Mouse (Mus musculus): Measurements from ENCODE around the gene Abca3.

Gene Abca3

DNA sequence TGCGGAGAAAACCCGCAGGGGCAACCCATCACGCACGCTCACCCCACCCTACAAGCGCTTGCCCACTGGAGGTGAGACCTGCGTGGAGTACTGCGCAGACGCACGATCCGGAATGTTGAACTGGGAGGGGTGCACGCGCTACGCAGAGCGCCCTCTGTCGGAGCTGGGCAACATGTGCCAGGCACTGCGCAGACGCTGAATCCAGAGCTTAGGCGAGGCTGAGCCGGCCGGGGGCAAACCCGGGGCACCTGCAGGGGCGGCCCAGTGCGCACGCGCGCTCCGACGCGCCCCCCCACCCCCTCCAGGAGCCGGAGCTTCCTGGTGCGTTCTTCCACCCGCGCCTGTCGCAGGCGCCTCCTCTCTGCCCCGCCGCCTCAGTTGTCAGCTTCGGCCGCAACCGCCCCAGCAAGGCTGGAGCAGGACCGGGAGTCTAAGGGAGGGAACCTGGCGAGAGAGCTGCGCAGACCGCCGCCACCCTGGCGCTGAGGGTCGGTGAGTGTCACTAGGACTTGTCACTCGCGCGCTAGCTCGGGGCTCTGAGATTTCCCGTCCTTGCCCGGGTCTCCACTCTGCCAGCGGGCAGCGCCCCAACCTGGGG is at the start of gene Abca3:
Gene Abca3 (plus strand): TSS at position 191 of the 598 bp plus-strand sequence.
- DNase-seq (ENCODE audit: low read depth): peak; percentile 98

DNA sequence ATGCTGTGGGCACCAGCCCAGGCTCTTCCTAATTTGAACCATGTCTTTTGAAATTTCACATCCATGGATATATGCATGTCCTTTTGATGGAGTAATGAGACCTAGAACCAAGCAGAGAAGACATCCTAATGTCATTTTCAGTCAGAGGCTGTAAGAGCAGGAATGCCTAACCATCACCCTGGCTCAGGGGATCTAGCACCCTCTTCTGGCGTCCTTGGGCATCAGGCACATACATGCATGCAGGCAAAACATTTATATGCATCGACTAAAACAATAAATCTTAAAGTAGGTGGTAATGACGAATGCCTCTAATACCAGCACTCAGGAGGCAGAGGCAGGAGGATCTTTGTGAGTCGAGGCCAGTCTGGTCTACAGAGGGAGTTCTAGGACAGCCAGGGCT is 44.2 kb upstream of the Abca3 start:
- DNase-seq (ENCODE audit: low read depth): peak; percentile 59

DNA sequence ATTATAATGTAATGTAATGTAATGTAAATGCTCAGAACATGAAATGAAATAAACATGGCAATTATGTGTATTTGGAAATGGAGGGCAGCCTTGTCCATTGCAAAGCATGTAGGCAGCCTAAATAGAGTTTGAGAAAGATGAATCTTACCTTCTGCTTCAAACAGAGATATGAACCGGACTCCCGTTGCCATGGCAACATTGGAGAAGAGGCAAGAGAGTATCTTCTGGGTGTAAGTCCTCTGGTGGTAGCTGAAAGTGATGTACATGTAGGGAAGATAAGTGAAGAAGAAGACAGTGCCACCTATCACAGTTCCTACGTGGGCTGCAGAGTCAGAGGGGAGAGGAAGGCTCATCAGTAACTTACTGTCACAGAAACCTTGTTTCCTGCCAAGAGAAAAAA is 30.9 kb upstream of the Abca3 start:
- no peak for DNase-seq (ENCODE audit: low read depth)

DNA sequence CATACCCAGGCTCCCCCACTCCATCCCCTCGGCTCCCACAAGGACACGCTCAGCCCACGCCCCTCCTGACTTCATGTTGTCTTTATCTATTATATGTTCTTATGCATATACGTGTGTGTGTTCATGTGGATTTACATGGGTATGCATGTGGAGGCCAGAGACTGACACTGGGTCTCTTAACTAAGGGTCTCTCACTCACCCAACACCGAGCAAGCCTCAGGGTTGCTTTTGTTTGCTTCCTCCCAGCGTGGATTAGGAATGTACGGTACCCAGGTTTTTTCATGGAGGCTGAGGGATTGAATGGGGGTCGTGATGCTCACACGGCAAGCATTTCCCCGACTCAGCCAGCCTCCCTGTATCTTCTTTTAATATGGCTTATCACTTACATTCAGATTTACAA is 26.7 kb upstream of the Abca3 start:
- no peak for DNase-seq (ENCODE audit: low read depth)

DNA sequence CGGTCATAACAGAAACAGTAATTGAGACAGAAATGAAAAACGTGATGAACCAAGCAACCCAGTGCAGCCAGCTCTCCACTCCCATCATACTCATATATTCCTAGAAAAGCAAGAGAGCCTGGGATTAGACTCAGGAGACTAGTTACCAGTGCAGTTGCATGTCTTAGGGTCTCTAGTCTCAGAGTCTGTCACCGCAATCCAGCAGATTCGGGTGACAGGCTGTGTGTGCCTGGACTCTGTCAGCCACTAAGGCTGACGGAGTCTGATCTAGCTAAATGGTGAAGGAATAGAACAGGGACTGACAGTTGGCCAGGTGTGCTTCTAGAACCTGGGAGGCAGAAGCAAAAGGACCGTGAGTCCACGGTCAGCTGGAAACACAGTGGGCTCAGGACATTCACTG is 24.1 kb upstream of the Abca3 start:
- no peak for DNase-seq (ENCODE audit: low read depth)

DNA sequence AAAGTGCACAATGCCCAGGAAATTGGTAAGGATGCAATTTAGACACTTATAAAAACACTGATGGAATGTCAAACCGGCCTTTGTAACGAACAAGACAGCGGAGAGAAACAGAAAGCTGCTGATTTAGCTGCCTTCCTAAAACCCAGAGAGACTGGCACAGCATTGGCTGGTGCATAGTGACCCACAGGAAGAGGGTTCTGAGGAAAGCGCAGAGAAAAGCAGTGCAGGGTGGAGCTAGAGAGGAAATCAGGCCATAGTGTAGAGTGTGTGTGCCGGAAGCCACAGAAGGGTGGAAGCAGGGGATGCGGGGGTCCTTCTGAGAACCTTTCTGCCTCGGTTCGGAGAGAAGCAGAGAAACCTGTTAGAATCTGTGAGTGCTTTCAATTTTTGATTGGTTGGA is 7.1 kb upstream of the Abca3 start:
- DNase-seq (ENCODE audit: low read depth): peak; percentile 79

DNA sequence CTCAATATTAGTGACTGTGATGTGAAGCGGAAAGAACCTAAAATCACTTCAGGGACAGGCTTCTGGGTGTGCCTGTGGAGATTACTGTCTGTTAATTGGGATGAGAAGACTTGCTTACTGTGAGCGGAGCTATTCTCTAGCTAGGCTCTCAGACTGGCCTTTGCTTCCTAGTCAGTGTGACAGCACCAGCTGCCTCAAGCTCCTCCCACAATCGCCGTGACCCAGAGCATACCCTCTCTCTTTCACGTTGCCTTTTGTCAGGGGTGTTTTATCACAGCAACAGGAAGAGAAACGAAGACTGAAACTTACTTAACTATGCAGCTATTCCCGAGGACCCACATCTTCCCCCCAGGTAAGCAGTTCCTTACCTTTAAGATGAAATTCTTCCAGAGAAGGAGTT is 4.9 kb upstream of the Abca3 start:
- DNase-seq (ENCODE audit: low read depth): no peak

DNA sequence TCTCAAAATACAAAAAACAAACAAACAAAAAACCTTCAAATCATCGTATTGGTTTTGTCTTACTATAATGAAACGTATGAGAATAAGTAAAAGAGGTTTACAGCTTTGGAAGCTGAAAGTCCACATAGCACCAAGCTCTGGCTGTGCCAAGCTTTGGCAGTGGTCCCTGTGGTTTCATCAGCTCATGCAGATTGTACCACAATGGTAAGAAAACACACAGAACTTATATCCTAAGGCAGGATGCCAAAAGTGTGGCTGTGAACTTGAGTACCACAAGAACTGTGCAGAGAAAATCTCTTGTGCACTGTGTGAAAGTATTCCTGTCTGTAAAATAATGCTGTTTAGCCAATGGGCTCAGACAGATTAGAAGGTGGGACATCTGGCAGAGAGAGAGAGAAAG is 2.6 kb upstream of the Abca3 start:
- DNase-seq (ENCODE audit: low read depth): no peak

DNA sequence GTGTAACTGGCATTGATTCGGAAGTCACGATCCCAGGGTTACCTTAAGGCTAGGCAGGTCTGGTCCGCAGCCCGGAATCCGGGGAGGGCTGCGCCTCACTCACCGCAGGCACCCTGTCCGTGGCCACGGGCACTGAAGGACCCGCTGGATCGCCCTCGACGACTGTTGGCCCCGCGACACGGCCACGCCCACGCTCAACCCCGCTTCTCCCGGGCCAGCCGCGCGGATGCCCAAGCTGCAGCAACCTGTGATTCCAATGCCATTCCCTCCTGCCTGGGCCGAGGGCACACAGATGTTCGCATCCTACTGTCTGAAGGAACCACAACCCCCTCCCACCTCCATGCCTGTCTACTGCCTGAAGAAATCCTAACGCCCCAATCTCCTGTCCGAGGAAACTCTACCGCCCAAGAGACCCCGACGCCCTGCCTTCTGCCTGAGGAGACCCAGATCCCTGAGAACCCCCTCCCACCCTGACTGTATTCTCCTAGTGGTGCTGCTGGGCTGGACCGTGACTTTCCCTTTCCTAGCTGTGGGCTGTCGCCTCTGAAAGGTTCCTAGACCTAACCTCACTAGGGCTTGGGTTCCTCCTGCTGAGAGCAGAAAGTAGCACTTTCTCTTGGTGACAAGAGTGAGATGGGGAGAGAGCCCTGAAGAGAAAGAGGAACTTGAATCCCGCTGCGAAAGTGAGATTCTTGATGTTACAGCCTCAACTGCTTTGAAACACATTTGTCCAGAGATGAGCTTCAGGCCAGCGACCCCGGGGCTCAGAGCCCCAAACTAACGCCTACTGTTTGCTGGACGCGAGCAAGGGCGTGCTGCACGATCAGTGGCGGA is 607 bp upstream of the Abca3 start, which contains the start of gene Abca17:
Gene Abca17 (minus strand): TSS at position 143 of the 834 bp plus-strand sequence.
- peak; percentile 51 for DNase-seq (ENCODE audit: low read depth)

DNA sequence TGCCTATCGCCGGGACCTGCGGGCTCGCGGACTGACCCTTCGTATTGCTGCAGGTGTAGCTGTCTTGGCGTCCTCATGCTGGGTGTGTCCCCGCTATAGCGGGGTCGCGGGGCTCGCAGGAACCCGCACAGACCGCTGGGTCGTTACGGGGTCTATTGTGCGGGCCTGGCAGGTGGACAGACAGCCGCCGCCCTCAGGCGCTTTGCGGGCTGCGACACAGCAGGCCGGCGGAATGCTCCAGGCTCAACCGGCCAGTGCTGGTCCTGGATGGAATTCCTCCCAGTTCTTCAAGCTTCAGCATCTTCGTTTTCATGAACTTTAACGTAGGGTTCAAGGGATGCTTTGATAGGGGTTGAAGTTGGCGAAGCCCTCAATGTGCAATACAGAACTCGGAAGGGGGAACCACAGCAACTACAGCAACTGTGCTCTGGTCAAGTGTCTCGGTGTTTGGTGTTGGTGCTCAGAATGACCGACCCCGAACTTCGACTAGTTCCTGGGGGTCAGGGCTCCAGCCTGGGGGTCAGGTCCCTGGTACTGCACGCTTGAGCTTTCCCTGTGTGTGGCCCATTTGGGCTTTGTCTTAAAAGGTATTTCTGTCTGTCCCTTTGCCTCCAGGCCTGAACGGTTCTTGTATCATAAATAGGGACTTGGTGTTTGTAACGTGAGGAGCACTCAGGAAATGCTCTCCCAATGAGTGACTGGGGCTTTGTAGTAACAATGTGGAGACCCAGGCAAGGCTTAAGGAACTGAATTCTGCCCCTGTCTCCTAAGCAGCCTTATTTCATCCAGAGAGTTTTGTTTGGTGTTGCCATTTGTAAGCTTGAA is 832 bp downstream of the Abca3 start:
- DNase-seq (ENCODE audit: low read depth): peak; percentile 42

DNA sequence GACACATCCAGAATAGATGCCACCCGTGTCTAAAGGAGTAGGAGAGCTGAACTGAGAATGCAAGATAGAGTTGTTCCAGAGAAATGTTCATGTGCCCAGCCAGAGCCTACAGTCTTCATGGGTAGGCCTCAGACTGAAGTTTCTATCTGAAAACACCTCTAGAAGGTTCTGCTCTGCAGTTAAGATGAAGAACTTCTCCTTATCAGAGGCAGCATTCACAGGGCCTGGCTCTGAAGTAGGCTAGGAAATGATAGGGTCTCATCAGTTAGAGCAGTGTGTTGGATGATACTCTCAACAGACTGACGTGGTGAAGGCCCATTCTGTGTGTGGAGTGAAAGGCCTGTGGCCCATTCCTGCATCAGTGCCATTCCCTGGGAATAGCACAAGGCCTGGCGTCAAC is 2.2 kb downstream of the Abca3 start:
- DNase-seq (ENCODE audit: low read depth): no peak

DNA sequence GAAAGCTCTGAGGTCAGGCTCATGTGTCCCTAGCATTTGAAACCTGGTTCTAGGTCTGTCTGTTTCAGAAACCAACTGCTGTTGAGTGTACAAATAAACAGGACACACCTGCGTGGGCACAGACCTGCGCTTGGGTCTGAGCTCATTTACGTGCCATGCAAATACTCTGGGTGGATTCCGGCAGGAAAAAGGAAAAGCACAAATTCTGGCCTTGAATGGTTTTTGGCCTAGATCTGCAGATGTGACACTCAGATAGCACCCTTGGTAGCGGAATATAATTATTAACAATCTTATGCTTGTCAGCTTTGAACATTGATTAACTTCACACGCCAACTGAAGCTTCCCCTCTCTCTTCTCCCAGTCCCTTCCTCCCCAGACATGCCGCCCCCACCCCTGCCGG is 3.5 kb downstream of the Abca3 start:
- no peak for DNase-seq (ENCODE audit: low read depth)

DNA sequence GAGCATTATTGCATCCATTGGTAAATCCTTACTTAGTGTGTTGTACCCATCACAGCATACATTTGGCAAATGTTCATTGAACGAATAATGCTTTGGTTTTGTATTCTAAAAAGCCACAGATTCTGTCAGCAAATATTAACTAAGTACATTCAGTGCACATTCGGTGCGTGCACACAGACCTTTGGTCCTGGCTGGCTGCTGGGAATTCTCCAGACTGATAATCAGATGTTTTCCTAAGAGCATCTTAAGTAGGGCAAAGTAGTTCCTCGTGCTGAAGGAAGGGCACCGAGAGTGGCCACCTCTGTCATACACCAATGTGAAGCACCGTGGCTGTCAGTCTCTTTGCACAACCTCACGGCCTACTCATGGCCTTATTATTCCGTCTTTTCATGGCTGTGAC is 7.3 kb downstream of the Abca3 start:
- DNase-seq (ENCODE audit: low read depth): no peak

DNA sequence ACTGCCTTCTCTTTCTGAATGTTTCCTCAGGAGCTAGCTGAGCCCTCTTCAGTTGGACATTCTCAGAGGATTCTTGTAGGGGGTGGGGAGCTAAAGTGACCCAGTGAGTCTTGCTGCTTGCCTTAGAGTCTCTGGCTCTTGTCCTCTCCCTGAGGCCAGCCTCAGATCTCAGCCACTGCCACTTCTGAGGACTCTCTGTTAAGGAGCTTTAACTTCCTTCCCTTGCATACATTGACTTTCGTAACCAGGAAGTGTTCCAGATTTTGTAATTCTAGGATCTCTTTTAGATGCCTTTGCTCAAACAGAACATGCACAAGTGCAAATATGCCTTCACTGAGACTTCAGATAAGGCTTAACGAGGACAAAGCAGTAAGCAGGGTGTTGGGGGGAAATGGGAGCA is 8.2 kb downstream of the Abca3 start:
- no peak for DNase-seq (ENCODE audit: low read depth)

DNA sequence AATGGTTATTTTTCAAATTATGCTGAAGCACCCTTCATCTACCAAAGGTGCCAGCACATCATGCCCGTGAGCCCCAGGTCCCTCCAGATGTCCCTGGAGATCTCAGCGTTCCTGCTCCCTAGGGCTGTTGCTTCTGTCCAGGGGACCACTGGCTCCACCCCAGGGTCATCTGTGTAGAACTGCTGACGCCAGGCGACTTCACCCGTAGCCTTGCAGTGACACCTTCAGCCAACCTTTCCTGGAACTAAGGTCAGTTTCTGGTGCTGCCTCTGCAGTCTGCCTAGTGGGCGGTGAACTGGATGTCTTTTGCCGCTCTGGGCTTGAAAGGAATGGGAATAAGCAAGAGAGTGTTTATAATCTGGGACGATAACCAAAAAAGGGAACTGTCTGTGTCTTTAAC is 9.1 kb downstream of the Abca3 start:
- DNase-seq (ENCODE audit: low read depth): no peak

DNA sequence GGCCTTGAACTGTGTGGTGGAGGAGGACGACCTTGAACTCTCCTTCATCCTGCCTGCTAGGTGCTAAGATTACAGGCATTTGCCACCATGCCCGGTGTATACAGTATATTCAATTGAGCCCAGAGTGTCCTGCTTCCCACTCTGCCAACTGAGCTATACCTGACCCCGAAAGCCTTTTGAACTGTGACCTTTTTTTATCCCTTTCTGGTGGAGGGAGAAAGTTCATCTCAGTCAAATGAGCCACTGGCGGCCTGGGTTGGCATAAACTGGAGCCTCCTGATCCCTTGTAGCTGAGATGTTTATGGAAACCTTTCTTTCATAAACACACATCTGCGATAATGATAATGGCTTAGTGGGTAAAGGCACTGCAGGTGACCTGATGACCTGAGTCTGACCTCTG is 9.5 kb downstream of the Abca3 start:
- DNase-seq (ENCODE audit: low read depth): no peak

DNA sequence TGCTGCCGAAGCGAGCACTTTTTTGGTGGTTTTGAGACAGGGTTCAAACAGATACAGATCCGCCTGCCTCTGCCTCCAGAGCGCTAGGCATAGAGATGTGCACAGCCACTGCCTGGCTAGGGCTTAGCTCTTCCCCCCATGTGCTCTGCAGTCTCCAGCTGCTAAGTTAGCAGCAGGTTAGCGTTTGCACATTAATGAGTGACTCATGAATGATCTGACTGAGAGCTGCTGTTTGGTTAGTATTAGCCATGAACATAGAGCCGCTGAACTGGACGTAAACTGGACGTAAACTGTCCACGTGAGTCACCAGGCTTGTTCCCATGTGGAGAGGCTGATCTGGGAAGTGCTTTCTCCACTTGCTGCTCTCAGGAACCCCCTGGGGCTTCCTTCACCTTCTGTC is 10.8 kb downstream of the Abca3 start:
- no peak for DNase-seq (ENCODE audit: low read depth)

DNA sequence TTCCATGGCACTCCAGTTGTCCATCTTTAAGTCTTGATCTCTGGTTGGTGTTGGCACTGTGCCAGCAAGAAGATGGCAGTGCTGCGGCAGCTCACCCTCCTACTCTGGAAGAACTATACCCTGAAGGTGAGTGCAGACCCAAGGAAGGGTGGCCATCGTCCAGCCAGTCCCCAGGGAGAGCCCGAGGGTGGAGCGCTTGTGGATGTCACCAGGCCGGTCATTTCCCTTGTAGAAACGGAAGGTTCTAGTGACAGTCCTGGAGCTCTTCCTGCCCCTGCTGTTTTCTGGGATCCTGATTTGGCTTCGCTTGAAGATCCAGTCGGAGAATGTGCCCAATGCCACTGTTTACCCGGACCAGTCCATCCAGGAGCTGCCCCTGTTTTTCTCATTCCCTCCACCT is 12.7 kb downstream of the Abca3 start:
- DNase-seq (ENCODE audit: low read depth): no peak

DNA sequence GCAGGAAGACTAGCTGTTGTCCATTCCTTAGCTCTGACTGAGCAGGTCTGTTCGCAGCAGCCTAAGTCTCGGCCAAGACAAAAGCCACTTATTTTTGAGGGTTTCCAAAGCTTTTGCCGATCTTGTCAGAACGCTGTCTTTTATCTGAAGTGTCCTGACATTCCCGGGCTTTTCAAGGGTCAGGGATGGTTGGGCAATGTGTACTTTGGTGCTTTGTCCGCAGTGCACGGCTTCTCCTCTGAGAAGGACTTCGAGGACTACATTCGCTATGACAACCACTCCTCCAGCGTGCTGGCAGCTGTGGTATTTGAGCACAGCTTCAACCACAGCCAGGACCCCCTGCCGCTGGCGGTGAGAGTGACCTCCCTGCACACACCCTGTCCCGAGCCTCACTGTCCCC is 14.1 kb downstream of the Abca3 start:
- DNase-seq (ENCODE audit: low read depth): no peak

DNA sequence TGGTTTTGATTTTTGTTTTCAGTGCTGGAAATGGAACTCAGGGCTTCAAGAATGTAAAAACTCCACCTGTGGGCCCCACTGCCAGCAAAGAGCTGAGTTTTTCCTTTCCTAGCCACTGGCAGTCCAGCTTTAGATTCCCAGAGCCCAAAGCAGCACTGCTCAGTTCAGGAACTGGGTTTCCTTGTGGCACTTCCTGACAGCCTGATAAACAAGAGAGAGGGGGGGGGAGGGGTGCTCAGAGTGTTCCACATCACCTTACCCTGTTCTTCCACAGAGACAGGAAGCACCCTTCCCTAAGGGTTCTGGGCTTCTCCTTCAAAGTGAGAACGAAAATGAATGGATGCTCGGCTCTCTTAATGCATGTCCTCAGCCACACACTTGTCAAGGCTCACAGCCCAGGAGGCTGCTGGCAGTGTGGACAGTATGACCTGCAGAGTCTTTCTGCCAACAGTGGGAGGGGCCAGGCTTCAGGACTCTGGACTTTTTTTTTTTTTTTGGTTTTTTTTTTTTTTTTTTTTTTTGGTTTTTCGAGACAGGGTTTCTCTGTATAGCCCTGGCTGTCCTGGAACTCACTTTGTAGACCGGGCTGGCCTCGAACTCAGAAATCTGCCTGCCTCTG is 23.5 kb downstream of the Abca3 start:
- DNase-seq (ENCODE audit: low read depth): no peak

DNA sequence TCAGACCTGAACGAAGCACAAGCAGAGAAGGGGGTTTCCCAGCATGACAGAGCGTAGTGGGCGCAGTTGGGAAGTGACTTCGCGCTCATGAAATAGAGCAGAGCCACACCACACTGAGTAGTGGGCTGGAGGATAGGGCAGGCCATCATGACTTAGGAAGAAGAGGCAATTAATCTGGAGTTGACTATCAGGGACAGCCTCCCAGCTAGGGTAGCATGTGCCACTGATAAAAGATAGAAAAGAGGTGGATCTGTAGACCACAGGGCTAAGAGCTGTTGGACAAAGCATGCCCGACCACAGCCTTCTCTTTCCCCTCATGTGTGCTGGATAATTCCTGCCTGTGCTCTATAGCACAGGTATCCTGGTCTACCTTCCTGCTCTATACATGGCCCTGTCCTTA is 24.1 kb downstream of the Abca3 start:
- no peak for DNase-seq (ENCODE audit: low read depth)

DNA sequence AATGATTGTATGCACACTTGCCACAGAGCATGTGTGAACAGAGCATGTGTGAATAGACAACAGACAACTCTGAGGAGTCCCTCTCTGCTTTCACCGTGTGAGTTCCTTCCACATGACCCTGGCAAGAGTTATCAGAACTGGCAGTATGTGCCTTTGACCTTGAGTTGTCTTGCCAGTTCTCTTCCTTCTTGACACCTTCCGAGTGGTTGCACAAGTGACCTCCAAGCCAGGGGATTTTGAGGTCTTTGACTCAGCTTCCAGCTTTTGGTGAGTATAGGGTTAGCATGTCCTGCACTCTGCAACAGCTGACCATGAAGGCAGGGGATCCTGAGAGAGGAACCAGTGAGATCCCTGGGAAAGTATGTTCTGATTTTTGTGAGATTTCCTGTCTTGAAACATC is 26.7 kb downstream of the Abca3 start:
- DNase-seq (ENCODE audit: low read depth): no peak

DNA sequence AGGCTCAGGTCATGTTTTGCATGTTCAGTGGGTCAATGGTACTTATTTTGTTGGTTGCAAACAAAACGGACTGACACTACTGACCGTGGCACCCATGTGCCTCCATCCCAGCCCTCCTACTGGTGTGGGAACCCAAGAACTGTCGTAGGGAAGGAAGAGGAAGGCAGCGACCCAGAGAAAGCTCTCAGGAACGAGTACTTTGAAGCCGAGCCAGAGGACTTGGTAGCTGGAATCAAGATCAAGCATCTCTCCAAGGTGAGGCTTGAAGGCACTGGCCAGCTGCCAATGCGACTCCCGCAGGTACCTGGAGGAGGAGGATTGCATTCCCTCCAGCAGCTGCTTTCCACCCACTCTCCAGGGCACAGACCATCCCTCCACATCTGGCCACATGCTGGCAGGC is 32.0 kb downstream of the Abca3 start:
- no peak for DNase-seq (ENCODE audit: low read depth)
